Mouse (Mus musculus) hindbrain, embryonic 16.5 days (tissue): Measurements from ENCODE around the gene Itm2c. TPM values are rescaled to one million over a fixed set of nuclear protein-coding genes. Genes with fewer than 3 reads are reported as not detected.

Experiments
- ATAC-seq: fragments of 200-750 bp; cut with Nextera tagmentation; 2 replicates; pipeline ENCODE4 v1.8.0; 2017; ENCODE audit warnings: moderate TSS enrichment, moderate library complexity
- H3K27ac ChIP-seq: fragments of 300-500 bp; sonication (generic); 2 replicates; pipeline ENCODE4 v1.5.1; 2014; ENCODE audit warnings: low read depth, mild to moderate bottlenecking, control low read depth, low read length, moderate library complexity
- H3K27me3 ChIP-seq: fragments of 300-500 bp; sonication (generic); replicated peaks from 2 replicates; pipeline ENCODE4 v1.6.1; 2014; ENCODE audit warnings: low read length; ENCODE audit not compliant: control insufficient read depth, insufficient read depth
- H3K36me3 ChIP-seq: fragments of 300-500 bp; sonication (generic); 2 replicates; pipeline ENCODE4 v1.6.1; 2014; ENCODE audit warnings: mild to moderate bottlenecking, low read length, moderate library complexity, mixed read lengths; ENCODE audit not compliant: control insufficient read depth, insufficient read depth
- H3K4me1 ChIP-seq: fragments of 300-500 bp; sonication (generic); 2 replicates; pipeline ENCODE4 v1.6.1; 2014; ENCODE audit warnings: low read depth, low read length; ENCODE audit not compliant: control insufficient read depth, insufficient read depth
- H3K4me2 ChIP-seq: fragments of 300-500 bp; sonication (generic); 2 replicates; pipeline ENCODE4 v1.6.1; 2014; ENCODE audit warnings: mild to moderate bottlenecking, low read length, control low read depth, moderate library complexity
- H3K4me3 ChIP-seq: fragments of 300-500 bp; sonication (generic); 2 replicates; pipeline ENCODE4 v1.5.1; 2014; ENCODE audit warnings: mild to moderate bottlenecking, low read length, control low read depth, moderate library complexity
- H3K9ac ChIP-seq: fragments of 300-500 bp; sonication (generic); 2 replicates; pipeline ENCODE4 v1.6.1; 2014; ENCODE audit warnings: low read depth, mild to moderate bottlenecking, control low read depth, low read length, moderate library complexity
- H3K9me3 ChIP-seq: fragments of 300-500 bp; sonication (generic); 2 replicates; pipeline ENCODE4 v1.6.1; 2014; ENCODE audit warnings: mild to moderate bottlenecking, low read length, moderate library complexity; ENCODE audit not compliant: control insufficient read depth
- WGBS: fragments of 180-500 bp; shearing (Covaris S2); extraction: QIAGEN DNeasy Blood & Tissue Kit; methylation state at CpG from one replicate; pipeline ENCODE4 v1.1.7; 2014; 5-methylcytosine and 5-hydroxymethylcytosine counted together
- polyA plus RNA-seq: library from polyadenylated mRNA; unstranded; fragments of >200 nt; fragmentation: Nextera tagmentation; extraction: Ambion mirVana; gene quantifications from 2 replicates; pipeline ENCODE4 v1.2.1, GENCODE M21; 2015

The Itm2c gene
- polyA plus RNA-seq, 1 experiment from 2014 or later: 225 TPM

- 51% methylated on average over 8 of the region's 8 CpGs for WGBS
Measured at GRCm38 (mm10) chr1:85935148-85935852, 41.2 kb downstream of the Itm2c start.

GRCm38 (mm10) chr1:85936265-85936664 is 42.2 kb downstream of the Itm2c start:
- no peaks in the 10 kb centered on the region for H3K27me3 ChIP-seq
- 72% methylated on average over 6 of the region's 6 CpGs for WGBS
- peaks cover 17% of the 10 kb centered on the region for H3K4me1 ChIP-seq
- H3K4me2 ChIP-seq: no peak overlapping the region
- no peaks in the 10 kb centered on the region for H3K9me3 ChIP-seq
- no peak overlapping the region for H3K27ac ChIP-seq
- H3K36me3 ChIP-seq: no peaks in the 10 kb centered on the region
- ATAC-seq: no peak
- no peak overlapping the region for H3K9ac ChIP-seq
- no peak overlapping the region for H3K4me3 ChIP-seq

More at GRCm38 (mm10) chr1:85935148-85935852, 41.2 kb downstream of the Itm2c start:
- peaks cover 17% of the 10 kb centered on the region for H3K4me1 ChIP-seq
- no peaks in the 10 kb centered on the region for H3K9me3 ChIP-seq
- H3K4me3 ChIP-seq: no peak overlapping the region
- no peak overlapping the region for H3K27ac ChIP-seq
- no peak for ATAC-seq
- H3K4me2 ChIP-seq: no peak overlapping the region
- no peak overlapping the region for H3K9ac ChIP-seq
- no peaks in the 10 kb centered on the region for H3K27me3 ChIP-seq
- H3K36me3 ChIP-seq: no peaks in the 10 kb centered on the region

GRCm38 (mm10) chr1:85937323-85937722 is 43.2 kb downstream of the Itm2c start:
- Histone ChIP-seq H3K4me2 (no peak overlapping the region), H3K9ac (no peak overlapping the region), H3K4me1 (peaks cover 17% of the 10 kb centered on the region), H3K4me3 (no peak overlapping the region), H3K9me3 (no peaks in the 10 kb centered on the region), H3K27ac (no peak overlapping the region), H3K27me3 (no peaks in the 10 kb centered on the region), H3K36me3 (no peaks in the 10 kb centered on the region)
- ATAC-seq: no peak
- 83% methylated on average over 1 of the region's 1 CpGs for WGBS

GRCm38 (mm10) chr1:85942318-85942717 is 48.2 kb downstream of the Itm2c start:
- 86% methylated on average over 8 of the region's 8 CpGs for WGBS
- no peak for ATAC-seq
- Histone ChIP-seq H3K27me3 (no peaks in the 10 kb centered on the region), H3K4me2 (no peak overlapping the region), H3K9ac (no peak overlapping the region), H3K9me3 (no peaks in the 10 kb centered on the region), H3K4me1 (no peaks in the 10 kb centered on the region), H3K36me3 (no peaks in the 10 kb centered on the region), H3K4me3 (no peak overlapping the region), H3K27ac (no peak overlapping the region)

GRCm38 (mm10) chr1:85949085-85949684 is 55.1 kb downstream of the Itm2c start:
- H3K4me3 ChIP-seq: no peak overlapping the region
- 84% methylated on average over 2 of the region's 2 CpGs for WGBS
- no peaks in the 10 kb centered on the region for H3K4me1 ChIP-seq
- no peaks in the 10 kb centered on the region for H3K9me3 ChIP-seq
- H3K9ac ChIP-seq: no peak overlapping the region
- no peak overlapping the region for H3K4me2 ChIP-seq
- H3K36me3 ChIP-seq: no peaks in the 10 kb centered on the region
- ATAC-seq: no peak
- no peak overlapping the region for H3K27ac ChIP-seq
- no peaks in the 10 kb centered on the region for H3K27me3 ChIP-seq

- Histone ChIP-seq H3K9me3 (no peaks in the 10 kb centered on the region), H3K9ac (no peak overlapping the region), H3K4me1 (0 out of 2 replicates have a peak, but pooled peaks cover 2% of the 10 kb centered on the region), H3K4me3 (no peak overlapping the region), H3K27me3 (no peaks in the 10 kb centered on the region), H3K36me3 (no peaks in the 10 kb centered on the region), H3K4me2 (no peak overlapping the region), H3K27ac (no peak overlapping the region)
- no peak for ATAC-seq
- 81% methylated on average over 3 of the region's 3 CpGs for WGBS
Measured at GRCm38 (mm10) chr1:85955150-85955549, 61.1 kb downstream of the Itm2c start.

- Histone ChIP-seq H3K4me3 (no peak overlapping the region), H3K9me3 (no peaks in the 10 kb centered on the region), H3K4me1 (0 out of 2 replicates have a peak, but pooled peaks cover 2% of the 10 kb centered on the region), H3K36me3 (no peaks in the 10 kb centered on the region), H3K4me2 (no peak overlapping the region), H3K9ac (no peak overlapping the region), H3K27me3 (no peaks in the 10 kb centered on the region), H3K27ac (no peak overlapping the region)
- ATAC-seq: no peak
- 93% methylated on average over 5 of the region's 5 CpGs for WGBS
Measured at GRCm38 (mm10) chr1:85957290-85957689, 63.2 kb downstream of the Itm2c start.

- Histone ChIP-seq H3K4me1 (0 out of 2 replicates have a peak, but pooled peaks cover 2% of the 10 kb centered on the region), H3K27ac (no peak overlapping the region), H3K4me3 (no peak overlapping the region), H3K4me2 (no peak overlapping the region), H3K36me3 (no peaks in the 10 kb centered on the region), H3K9ac (no peak overlapping the region), H3K27me3 (no peaks in the 10 kb centered on the region), H3K9me3 (no peaks in the 10 kb centered on the region)
- WGBS: 56% methylated on average over 9 of the region's 9 CpGs
- peak; percentile 52 for ATAC-seq
Measured at GRCm38 (mm10) chr1:85957942-85958619, 64.0 kb downstream of the Itm2c start.
